Mouse (Mus musculus): Measurements from ENCODE around the gene Mrrf. TPM values are rescaled to one million over a fixed set of nuclear protein-coding genes. Genes with fewer than 3 reads are reported as not detected.

The Mrrf gene
- polyA plus RNA-seq, 1 experiment from 2014 or later, result 25.6 TPM

- Histone ChIP-seq H3K9me3 (replicated peaks) (no peaks in the 10 kb centered on the region), H3K36me3 (no peaks in the 10 kb centered on the region), H3K27me3 (ENCODE audit: low read depth, poor library complexity, severe bottlenecking) (peaks cover 31% of the 10 kb centered on the region), H3K4me3 (peak overlapping the region; percentile 49), H3K27ac (replicated peaks) (no peak overlapping the region), H3K4me1 (peaks cover 20% of the 10 kb centered on the region)
- 50% methylated on average over 9 of the region's 10 CpGs for WGBS
- no peak for DNase-seq (ENCODE audit: low spot score)
Measured at GRCm38 (mm10) chr2:36230967-36231366, 94.8 kb downstream of the Mrrf start.

DNA sequence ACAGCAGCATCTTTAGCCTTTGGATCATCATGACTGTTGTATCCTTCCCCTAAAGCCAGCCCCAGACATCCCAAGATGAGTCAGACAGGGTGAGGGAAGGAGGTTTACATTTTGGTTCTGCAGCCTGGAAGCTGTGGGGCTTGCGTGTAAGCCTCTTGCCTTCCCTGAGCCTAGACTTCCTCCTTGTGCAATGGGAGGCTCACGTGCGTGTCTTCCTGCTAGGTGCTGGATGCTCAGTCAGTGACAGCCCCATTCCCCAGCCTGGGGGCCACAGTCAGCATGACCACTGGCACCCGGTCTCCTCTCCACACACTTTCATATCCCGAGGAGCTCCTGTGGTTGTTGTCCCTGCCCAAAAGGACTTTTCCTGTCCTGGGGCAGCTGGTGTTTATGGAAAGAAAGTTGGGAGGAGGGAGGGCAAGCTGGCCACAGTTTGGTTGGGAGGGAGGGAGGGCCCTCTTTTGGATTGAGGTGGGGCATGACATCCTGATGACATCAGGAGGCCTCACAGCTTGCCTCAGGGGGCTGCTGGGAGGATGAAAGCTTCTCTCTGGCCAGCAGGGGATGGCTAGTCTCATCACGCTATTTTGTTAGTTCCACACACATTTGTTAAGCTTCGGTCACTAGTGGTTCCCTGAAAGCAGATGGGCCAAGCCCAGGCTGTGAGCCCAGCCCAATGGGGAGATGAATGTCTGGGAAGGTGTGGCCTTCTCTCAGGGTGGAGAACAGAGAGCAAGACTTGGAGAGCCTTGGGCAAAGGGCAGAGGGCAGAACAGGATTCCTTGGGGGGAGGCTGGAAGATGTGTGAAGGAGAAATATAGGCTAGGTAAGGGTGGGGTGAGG is 98.6 kb downstream of the Mrrf start:
- Histone ChIP-seq H3K27ac (replicated peaks) (no peak overlapping the region), H3K9me3 (replicated peaks) (no peaks in the 10 kb centered on the region)
- 75% methylated on average over 7 of the region's 7 CpGs for WGBS

DNA sequence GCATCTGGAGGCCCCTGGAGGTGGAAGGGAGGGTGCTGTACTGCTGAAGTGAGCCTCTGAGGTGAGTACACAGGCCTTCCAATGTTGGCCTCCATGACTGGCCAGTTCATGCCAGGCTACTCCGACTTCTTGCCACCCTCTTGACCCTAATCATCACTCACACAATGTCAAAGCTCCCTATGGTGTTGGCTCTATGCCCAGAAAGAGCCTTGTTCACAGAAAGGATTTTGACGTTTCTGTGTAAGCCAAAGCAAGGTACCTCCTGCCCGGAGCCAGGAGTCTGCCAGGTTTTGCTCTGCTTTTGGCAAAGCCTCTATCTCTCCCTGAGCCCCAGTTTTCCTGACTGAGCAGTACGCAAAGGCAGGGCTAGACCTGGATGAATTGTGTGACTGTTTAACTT is 99.7 kb downstream of the Mrrf start:
- peaks cover 9% of the 10 kb centered on the region for H3K27me3 ChIP-seq (ENCODE audit: low read depth, poor library complexity, severe bottlenecking)
- H3K4me3 ChIP-seq, result no peak overlapping the region
- no peak for DNase-seq (ENCODE audit: low spot score)
- WGBS, result 86% methylated on average over 4 of the region's 4 CpGs
- H3K36me3 ChIP-seq, result no peaks in the 10 kb centered on the region
- peaks cover 7% of the 10 kb centered on the region; the same call in 1 of the 2 replicates for H3K4me1 ChIP-seq
- H3K9me3 ChIP-seq (replicated peaks), result no peaks in the 10 kb centered on the region
- no peak overlapping the region for H3K27ac ChIP-seq (replicated peaks)

More for the DNA sequence above, 98.6 kb downstream of the Mrrf start:
- H3K4me1 ChIP-seq, result peaks cover 19% of the 10 kb centered on the region
- peaks cover 21% of the 10 kb centered on the region for H3K27me3 ChIP-seq (ENCODE audit: low read depth, poor library complexity, severe bottlenecking)
- H3K4me3 ChIP-seq, result no peak overlapping the region
- no peaks in the 10 kb centered on the region for H3K36me3 ChIP-seq
- DNase-seq (ENCODE audit: low spot score), result no peak

DNA sequence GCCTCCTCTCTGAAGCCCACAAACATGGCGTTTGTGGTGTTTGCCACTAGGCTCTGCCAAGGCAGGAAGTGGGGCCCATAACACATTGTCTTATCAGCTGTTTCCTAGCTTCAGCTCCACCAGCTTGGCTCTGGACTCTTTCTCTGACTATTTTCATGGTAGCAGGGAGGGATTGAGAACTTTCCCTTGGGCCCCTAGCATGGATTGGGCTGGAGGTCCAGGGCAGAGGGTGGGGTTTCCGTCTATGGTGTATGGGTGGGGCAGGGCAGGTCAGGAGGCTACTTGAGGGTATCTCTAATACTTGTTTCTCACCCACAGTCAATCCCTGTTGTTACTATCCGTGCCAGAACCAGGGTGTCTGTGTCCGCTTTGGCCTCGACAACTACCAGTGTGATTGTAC is 100.7 kb downstream of the Mrrf start:
- no peak overlapping the region for H3K27ac ChIP-seq (replicated peaks)
- H3K27me3 ChIP-seq (ENCODE audit: low read depth, poor library complexity, severe bottlenecking), result no peaks in the 10 kb centered on the region
- H3K4me3 ChIP-seq, result no peak overlapping the region
- 91% methylated on average over 5 of the region's 5 CpGs for WGBS
- H3K9me3 ChIP-seq (replicated peaks), result no peaks in the 10 kb centered on the region
- no peaks in the 10 kb centered on the region for H3K36me3 ChIP-seq
- no peak for DNase-seq (ENCODE audit: low spot score)
- peaks cover 7% of the 10 kb centered on the region; the same call in 1 of the 2 replicates for H3K4me1 ChIP-seq

- Histone ChIP-seq H3K27ac (replicated peaks) (no peak overlapping the region), H3K4me3 (no peak overlapping the region), H3K9me3 (replicated peaks) (no peaks in the 10 kb centered on the region), H3K4me1 (peaks cover 7% of the 10 kb centered on the region; the same call in 1 of the 2 replicates), H3K27me3 (ENCODE audit: low read depth, poor library complexity, severe bottlenecking) (no peaks in the 10 kb centered on the region), H3K36me3 (no peaks in the 10 kb centered on the region)
- no peak for DNase-seq (ENCODE audit: low spot score)
- WGBS, result 91% methylated on average over 6 of the region's 6 CpGs
Measured at GRCm38 (mm10) chr2:36237557-36237956, 101.4 kb downstream of the Mrrf start.

- 72% methylated on average over 3 of the region's 3 CpGs for WGBS
- no peak overlapping the region for H3K4me3 ChIP-seq
- H3K36me3 ChIP-seq, result no peaks in the 10 kb centered on the region
- no peaks in the 10 kb centered on the region for H3K9me3 ChIP-seq (replicated peaks)
- H3K27ac ChIP-seq (replicated peaks), result no peak overlapping the region
- H3K27me3 ChIP-seq (ENCODE audit: low read depth, poor library complexity, severe bottlenecking), result no peaks in the 10 kb centered on the region
- DNase-seq (ENCODE audit: low spot score), result no peak
- H3K4me1 ChIP-seq, result peaks cover 7% of the 10 kb centered on the region; the same call in 1 of the 2 replicates
Measured at GRCm38 (mm10) chr2:36238467-36238866, 102.3 kb downstream of the Mrrf start.

GRCm38 (mm10) chr2:36238951-36239350 is 102.8 kb downstream of the Mrrf start:
- Histone ChIP-seq H3K27me3 (ENCODE audit: low read depth, poor library complexity, severe bottlenecking) (no peaks in the 10 kb centered on the region), H3K36me3 (no peaks in the 10 kb centered on the region), H3K4me1 (peaks cover 7% of the 10 kb centered on the region; the same call in 1 of the 2 replicates), H3K9me3 (replicated peaks) (no peaks in the 10 kb centered on the region), H3K4me3 (no peak overlapping the region), H3K27ac (replicated peaks) (no peak overlapping the region)
- DNase-seq (ENCODE audit: low spot score), result no peak
- WGBS, result 87% methylated on average over 2 of the region's 2 CpGs

Other genes starting within 250 kb of the Mrrf start
- gene Ttll11, start 156.5 kb upstream of the Mrrf start, polyA plus RNA-seq (2016; fragmentation: Nextera tagmentation; extraction: Ambion mirVana), result 0.74 and 0.92 TPM in 2 replicates
- gene Ndufa8, start 87.0 kb upstream of the Mrrf start, polyA plus RNA-seq (2016; fragmentation: Nextera tagmentation; extraction: Ambion mirVana), result 193 and 202 TPM in 2 replicates
- gene Morn5, start 86.9 kb upstream of the Mrrf start, polyA plus RNA-seq (2016; fragmentation: Nextera tagmentation; extraction: Ambion mirVana), result 0.20 and 0.35 TPM in 2 replicates
- gene Lhx6, start 31.0 kb upstream of the Mrrf start, polyA plus RNA-seq (2016; fragmentation: Nextera tagmentation; extraction: Ambion mirVana), result 1.2 and 1.6 TPM in 2 replicates
- gene Rbm18, start 384 bp downstream of the Mrrf start, polyA plus RNA-seq (2016; fragmentation: Nextera tagmentation; extraction: Ambion mirVana), result 80.8 and 95.4 TPM in 2 replicates
- 3.6 and 4.7 TPM in 2 replicates for gene Ptgs1, start 94.0 kb downstream of the Mrrf start, polyA plus RNA-seq (2016; fragmentation: Nextera tagmentation; extraction: Ambion mirVana)
- gene Olfr338, start 237.1 kb downstream of the Mrrf start, polyA plus RNA-seq (2016; fragmentation: Nextera tagmentation; extraction: Ambion mirVana), result not detected in 2 replicates

All from midbrain, embryonic 10.5 days (tissue).